Mouse (Mus musculus) bone marrow macrophage, adult 2 months (primary cell): ENCODE results near the gene Sun5.

ENCODE experiments used
- CTCF ChIP-seq: IDR thresholded peaks from 2 replicates; pipeline ENCODE4 v1.5.1; 2012; ENCODE audit warnings: low read depth, mild to moderate bottlenecking, low read length, moderate library complexity
- POLR2A ChIP-seq: IDR thresholded peaks from 2 replicates; pipeline ENCODE4 v1.6.1; 2012; ENCODE audit warnings: mild to moderate bottlenecking, low read depth, low read length, borderline replicate concordance

GRCm38 (mm10) chr2:153827171-153827830, 43.6 kb downstream of the Sun5 start:
- no peak for TF ChIP-seq CTCF
- TF ChIP-seq POLR2A = no peak
